In the genomic region with DNA sequence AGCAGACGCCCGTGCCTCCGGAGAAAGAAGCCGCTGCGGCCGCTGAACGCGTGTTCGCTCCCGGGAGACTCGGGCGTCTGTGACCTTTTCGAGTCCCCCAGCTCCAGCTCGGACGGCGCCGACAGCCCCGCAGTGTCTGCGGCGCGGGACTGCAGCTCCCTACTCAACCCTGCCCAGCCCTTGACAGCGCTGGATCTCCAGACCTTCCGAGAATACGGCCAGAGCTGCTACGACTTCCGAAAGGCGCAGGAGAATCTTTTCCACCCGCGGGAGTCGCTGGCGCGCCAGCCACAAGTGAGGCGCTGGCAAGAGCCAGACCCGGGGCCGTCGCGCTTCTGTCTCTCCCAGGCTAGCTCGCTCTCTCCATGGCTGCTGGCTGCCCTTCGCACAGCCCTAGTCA, we compare ENCODE assay signal across 8 mouse cellular contexts. TPM values are rescaled to one million over a fixed set of nuclear protein-coding genes. Genes with fewer than 3 reads are reported as not detected.
DNase-seq lines count a peak whose midpoint lies in the region; ATAC-seq and TF ChIP-seq lines count a peak whose summit lies in the region.

No protein-coding gene starts in this region.

- H3K27ac ChIP-seq in heart, embryonic 13.5 days (replicated peaks) = no peak overlapping the region
- no peak overlapping the region for H3K27ac ChIP-seq in ES-E14 (ENCODE audit: insufficient read depth, low read depth, low read length, poor library complexity, severe bottlenecking)
- H3K27ac ChIP-seq in forebrain, embryonic 10.5 days = peak overlapping the region; percentile 31; the same call in 1 of the 2 replicates
- H3K27ac ChIP-seq in limb, embryonic 15.5 days = no peak overlapping the region
- H3K27ac ChIP-seq in stomach, embryonic 16.5 days (ENCODE audit: low read length) = no peak overlapping the region

- H3K4me3 ChIP-seq in heart, embryonic 13.5 days = peak overlapping the region; percentile 68
- H3K4me3 ChIP-seq in ES-E14 (ENCODE audit: insufficient read depth in 1 of 2, low read depth in 1 of 2, low read length in 2 of 2, poor library complexity in 1 of 2, severe bottlenecking in 1 of 2) = peak overlapping the region; percentile 74 to 76
- peak overlapping the region; percentile 58 for H3K4me3 ChIP-seq in forebrain, embryonic 10.5 days
- H3K4me3 ChIP-seq in limb, embryonic 15.5 days = peak overlapping the region; percentile 56
- peak overlapping the region; percentile 60 for H3K4me3 ChIP-seq in stomach, embryonic 16.5 days (replicated peaks; ENCODE audit: low read length)

- no peak for DNase-seq in heart, adult 18-20 months
- DNase-seq in ES-E14 (ENCODE audit: low read depth, low spot score) = no peak
- peak; percentile 62 for DNase-seq in forebrain, embryonic 10.5 days (ENCODE audit: extremely low spot score, low spot score)
- DNase-seq in adrenal gland, adult (ENCODE audit: inconsistent age in 2 of 2, low spot score in 1 of 2) = no peak
- DNase-seq in gastrocnemius, postnatal 25 days = no peak

- no peaks in the 10 kb centered on the region for H3K9me3 ChIP-seq in heart, embryonic 13.5 days
- no peaks in the 10 kb centered on the region for H3K9me3 ChIP-seq in ES-E14 (ENCODE audit: control insufficient read depth, insufficient read depth, low read depth, low read length)
- H3K9me3 ChIP-seq in forebrain, embryonic 10.5 days = no peaks in the 10 kb centered on the region
- H3K9me3 ChIP-seq in limb, embryonic 15.5 days = no peaks in the 10 kb centered on the region
- H3K9me3 ChIP-seq in stomach, embryonic 16.5 days (replicated peaks; ENCODE audit: control insufficient read depth, low read length) = no peaks in the 10 kb centered on the region

- peaks cover 89% of the 10 kb centered on the region for H3K27me3 ChIP-seq in heart, embryonic 13.5 days (replicated peaks)
- peaks cover 97% of the 10 kb centered on the region for H3K27me3 ChIP-seq in forebrain, embryonic 10.5 days (ENCODE audit: poor library complexity, severe bottlenecking)
- peaks cover 76% of the 10 kb centered on the region for H3K27me3 ChIP-seq in limb, embryonic 15.5 days
- H3K27me3 ChIP-seq in stomach, embryonic 16.5 days (ENCODE audit: control insufficient read depth, insufficient read depth, low read length) = peaks cover 66% of the 10 kb centered on the region

- peak overlapping the region; percentile 99 for H3K4me2 ChIP-seq in heart, embryonic 13.5 days
- H3K4me2 ChIP-seq in limb, embryonic 15.5 days = peak overlapping the region; percentile 100
- peak overlapping the region; percentile 100 for H3K4me2 ChIP-seq in stomach, embryonic 16.5 days (ENCODE audit: low read depth, low read length)

- no peaks in the 10 kb centered on the region for H3K36me3 ChIP-seq in heart, embryonic 13.5 days
- H3K36me3 ChIP-seq in ES-E14 (ENCODE audit: control insufficient read depth, insufficient read depth, low read length, poor library complexity, severe bottlenecking) = peaks cover 3% of the 10 kb centered on the region; the same call in 1 of the 2 replicates
- H3K36me3 ChIP-seq in forebrain, embryonic 10.5 days (replicated peaks) = no peaks in the 10 kb centered on the region
- no peaks in the 10 kb centered on the region for H3K36me3 ChIP-seq in limb, embryonic 15.5 days
- H3K36me3 ChIP-seq in stomach, embryonic 16.5 days (ENCODE audit: control insufficient read depth, insufficient read depth, low read length) = no peaks in the 10 kb centered on the region

- H3K4me1 ChIP-seq in heart, embryonic 13.5 days = peaks cover 38% of the 10 kb centered on the region
- peaks cover 3 to 5% of the 10 kb centered on the region in 2 experiments; a peak in 3 of 4 replicates for H3K4me1 ChIP-seq in ES-E14 (ENCODE audit: control insufficient read depth in 2 of 2, insufficient read depth in 2 of 2, low read length in 2 of 2, poor library complexity in 1 of 2)
- peaks cover 45% of the 10 kb centered on the region for H3K4me1 ChIP-seq in forebrain, embryonic 10.5 days
- H3K4me1 ChIP-seq in limb, embryonic 15.5 days = peaks cover 36% of the 10 kb centered on the region
- peaks cover 22% of the 10 kb centered on the region for H3K4me1 ChIP-seq in stomach, embryonic 16.5 days (ENCODE audit: control insufficient read depth, insufficient read depth, low read length)

- ATAC-seq in heart, embryonic 13.5 days (ENCODE audit: extremely low read depth, insufficient number of reproducible peaks, low FRiP score, low TSS enrichment) = peak; percentile 9; the same call in 1 of the 2 replicates
- ATAC-seq in limb, embryonic 15.5 days (ENCODE audit: insufficient number of reproducible peaks, low FRiP score, low TSS enrichment, low read depth) = no peak
- peak; percentile 15 for ATAC-seq in stomach, embryonic 16.5 days (ENCODE audit: insufficient read depth, low FRiP score)

- in situ Hi-C loops in ES-E14 (cut with MboI; ENCODE audit: low sequenced_read_pairs in 2 of 2, unreplicated experiment in 2 of 2) = no loop called here

- WGBS in heart, embryonic 13.5 days = under 1% methylated on average over 39 of the region's 39 CpGs
- WGBS in forebrain, embryonic 10.5 days = 0% methylated on average over 39 of the region's 39 CpGs
- under 1% methylated on average over 39 of the region's 39 CpGs for WGBS in limb, embryonic 15.5 days
- WGBS in stomach, embryonic 16.5 days = under 1% methylated on average over 39 of the region's 39 CpGs

- H3K9ac ChIP-seq in heart, embryonic 13.5 days = peak overlapping the region; percentile 79
- H3K9ac ChIP-seq in ES-E14 (ENCODE audit: insufficient read depth, low read depth, low read length, poor library complexity, severe bottlenecking) = peak overlapping the region; percentile 70
- peak overlapping the region; percentile 40 for H3K9ac ChIP-seq in limb, embryonic 15.5 days
- H3K9ac ChIP-seq in stomach, embryonic 16.5 days (ENCODE audit: low read length) = peak overlapping the region; percentile 71

TF ChIP-seq in ES-E14, 5 proteins besides CTCF, POLR2A, EP300 and RAD21:
- TF ChIP-seq ZC3H11A (IDR thresholded peaks at IDR 0.05; ENCODE audit: borderline replicate concordance, low read depth, low read length) (no peak), CHD2 (IDR thresholded peaks at IDR 0.05; ENCODE audit: low read depth, low read length) (no peak), HCFC1 (IDR thresholded peaks at IDR 0.05; ENCODE audit: borderline replicate concordance, insufficient read depth, low read length) (no peak; the same call in 1 of the 2 replicates), MAFK (IDR thresholded peaks at IDR 0.05; ENCODE audit: insufficient read depth, low read depth, low read length) (no peak), ZNF384 (IDR thresholded peaks at IDR 0.05; ENCODE audit: low read depth, low read length) (no peak)

RNA-seq across cellular contexts. Expression of gene Ccno, which starts 0.4 kb away (rescaled TPM):
- polyA plus RNA-seq in heart, embryonic 13.5 days (2015; fragmentation: Nextera tagmentation; extraction: Ambion mirVana) = 0.20 and 0.24 TPM in 2 replicates
- under 1 TPM in 1 of 2 experiments, not detected in 1; 0.21 TPM for total RNA-seq in heart, adult 18-20 months (2021)
- 10.8 and 13.1 TPM in 2 replicates for total RNA-seq in ES-E14 (2012; rRNA removed)
- polyA plus RNA-seq in forebrain, embryonic 10.5 days (2016; fragmentation: Nextera tagmentation; extraction: Ambion mirVana) = 1.9 and 3.0 TPM in 2 replicates
- 0.32 and 0.37 TPM in 2 replicates for polyA plus RNA-seq in limb, embryonic 15.5 days (2015; fragmentation: Nextera tagmentation; extraction: Ambion mirVana)
- 0.63 and 0.97 TPM in 2 replicates for polyA plus RNA-seq in stomach, embryonic 16.5 days (2015; fragmentation: Nextera tagmentation; extraction: Ambion mirVana)
- not detected for total RNA-seq in gastrocnemius, postnatal 25 days (2021)

RNA-seq across cellular contexts. Expression of gene Mcidas, which starts 5.7 kb away (rescaled TPM):
- not detected in 2 replicates for polyA plus RNA-seq in heart, embryonic 13.5 days (2015; fragmentation: Nextera tagmentation; extraction: Ambion mirVana)
- not detected for total RNA-seq in heart, adult 18-20 months (2021)
- not detected in 2 replicates for total RNA-seq in ES-E14 (2012; rRNA removed)
- polyA plus RNA-seq in forebrain, embryonic 10.5 days (2016; fragmentation: Nextera tagmentation; extraction: Ambion mirVana) = 1.3 and 2.0 TPM in 2 replicates
- not detected in 2 replicates for polyA plus RNA-seq in limb, embryonic 15.5 days (2015; fragmentation: Nextera tagmentation; extraction: Ambion mirVana)
- polyA plus RNA-seq in stomach, embryonic 16.5 days (2015; fragmentation: Nextera tagmentation; extraction: Ambion mirVana) = 0.21 and 0.30 TPM in 2 replicates
- not detected for total RNA-seq in gastrocnemius, postnatal 25 days (2021)

RNA-seq across cellular contexts. Expression of gene Cdc20b, which starts 46.9 kb away (rescaled TPM):
- not detected in 2 replicates for polyA plus RNA-seq in heart, embryonic 13.5 days (2015; fragmentation: Nextera tagmentation; extraction: Ambion mirVana)
- not detected for total RNA-seq in heart, adult 18-20 months (2021)
- 0.16 and 0.49 TPM in 2 replicates for total RNA-seq in ES-E14 (2012; rRNA removed)
- polyA plus RNA-seq in forebrain, embryonic 10.5 days (2016; fragmentation: Nextera tagmentation; extraction: Ambion mirVana) = 0.31 TPM in 1 of 2 replicates, not detected in the other
- polyA plus RNA-seq in limb, embryonic 15.5 days (2015; fragmentation: Nextera tagmentation; extraction: Ambion mirVana) = not detected in 2 replicates
- polyA plus RNA-seq in stomach, embryonic 16.5 days (2015; fragmentation: Nextera tagmentation; extraction: Ambion mirVana) = 0.08 TPM in 1 of 2 replicates, not detected in the other
- total RNA-seq in gastrocnemius, postnatal 25 days (2021) = not detected

RNA-seq across cellular contexts. Expression of gene Gpx8, which starts 58.2 kb away (rescaled TPM):
- polyA plus RNA-seq in heart, embryonic 13.5 days (2015; fragmentation: Nextera tagmentation; extraction: Ambion mirVana) = 134 and 143 TPM in 2 replicates
- 10 to 100 TPM; 31.2 to 42.3 TPM for total RNA-seq in heart, adult 18-20 months (2021)
- total RNA-seq in ES-E14 (2012; rRNA removed) = 17.0 and 35.5 TPM in 2 replicates
- polyA plus RNA-seq in forebrain, embryonic 10.5 days (2016; fragmentation: Nextera tagmentation; extraction: Ambion mirVana) = 78.8 and 85.3 TPM in 2 replicates
- polyA plus RNA-seq in limb, embryonic 15.5 days (2015; fragmentation: Nextera tagmentation; extraction: Ambion mirVana) = 220 and 224 TPM in 2 replicates
- 143 and 156 TPM in 2 replicates for polyA plus RNA-seq in stomach, embryonic 16.5 days (2015; fragmentation: Nextera tagmentation; extraction: Ambion mirVana)
- total RNA-seq in gastrocnemius, postnatal 25 days (2021) = 10 to 100 TPM; 10.3 to 16.3 TPM
